Mouse (Mus musculus): ENCODE results near the gene Gm10188. TPM values are rescaled to one million over a fixed set of nuclear protein-coding genes. Genes with fewer than 3 reads are reported as not detected.
A peak's percentile ranks its signal among the peaks of the same experiment; 100 is the strongest.

The Gm10188 gene
- polyA plus RNA-seq, 1 experiment from 2014 or later: 1.1 TPM

GRCm38 (mm10) chr1:132191786-132192680 is 37.5 kb downstream of the Gm10188 start:
- Histone ChIP-seq H3K4me1 (peaks cover 60% of the 10 kb centered on the region), H3K4me2 (peak overlapping the region; percentile 76), H3K27ac (peak overlapping the region; percentile 99), H3K27me3 (peaks cover 5% of the 10 kb centered on the region; the same call in 1 of the 2 replicates), H3K9me3 (replicated peaks) (no peaks in the 10 kb centered on the region), H3K4me3 (peak overlapping the region; percentile 90), H3K9ac (peak overlapping the region; percentile 100), H3K36me3 (ENCODE audit: poor library complexity, severe bottlenecking) (peaks cover 5% of the 10 kb centered on the region; the same call in 1 of the 2 replicates)
- 1% methylated on average over 16 of the region's 16 CpGs for WGBS
- peak; percentile 57 for ATAC-seq

GRCm38 (mm10) chr1:132191093-132191785 is 38.3 kb downstream of the Gm10188 start, which contains the start of the genes Lemd1 and AC124108.1:
Gene Lemd1 (plus strand): TSS chr1:132191431.
Gene AC124108.1 (plus strand): TSS chr1:132191457.
- Histone ChIP-seq H3K36me3 (ENCODE audit: poor library complexity, severe bottlenecking) (peaks cover 5% of the 10 kb centered on the region; the same call in 1 of the 2 replicates), H3K4me3 (peak within 1 kb of the TSS; percentile 90), H3K9me3 (replicated peaks) (no peaks in the 10 kb centered on the region), H3K4me2 (peak within 1 kb of the TSS; percentile 76), H3K9ac (peak within 1 kb of the TSS; percentile 100), H3K27ac (peak within 1 kb of the TSS; percentile 99), H3K27me3 (peaks cover 5% of the 10 kb centered on the region; the same call in 1 of the 2 replicates), H3K4me1 (peaks cover 52% of the 10 kb centered on the region)
- WGBS: under 1% methylated on average over 33 of the region's 34 CpGs
- peak; percentile 14 for ATAC-seq

- Histone ChIP-seq H3K9me3 (replicated peaks) (no peaks in the 10 kb centered on the region), H3K4me2 (peak overlapping the region; percentile 76), H3K27ac (peak overlapping the region; percentile 99), H3K9ac (peak overlapping the region; percentile 100), H3K4me1 (peaks cover 46% of the 10 kb centered on the region), H3K36me3 (ENCODE audit: poor library complexity, severe bottlenecking) (peaks cover 5% of the 10 kb centered on the region; the same call in 1 of the 2 replicates), H3K4me3 (peak overlapping the region; percentile 90), H3K27me3 (peaks cover 5% of the 10 kb centered on the region; the same call in 1 of the 2 replicates)
- under 1% methylated on average over 58 of the region's 62 CpGs for WGBS
- peak; percentile 41 for ATAC-seq
Observed at GRCm38 (mm10) chr1:132190621-132191092, 38.9 kb downstream of the Gm10188 start.

GRCm38 (mm10) chr1:132190040-132190513 is 39.5 kb downstream of the Gm10188 start:
- Histone ChIP-seq H3K4me3 (peak overlapping the region; percentile 90), H3K9ac (peak overlapping the region; percentile 100), H3K9me3 (replicated peaks) (no peaks in the 10 kb centered on the region), H3K27me3 (peaks cover 5% of the 10 kb centered on the region; the same call in 1 of the 2 replicates), H3K4me2 (peak overlapping the region; percentile 76), H3K27ac (peak overlapping the region; percentile 99), H3K36me3 (ENCODE audit: poor library complexity, severe bottlenecking) (peaks cover 5% of the 10 kb centered on the region; the same call in 1 of the 2 replicates), H3K4me1 (peaks cover 40% of the 10 kb centered on the region)
- peak; percentile 84 for ATAC-seq
- WGBS: under 1% methylated on average over 45 of the region's 50 CpGs

- Histone ChIP-seq H3K36me3 (ENCODE audit: poor library complexity, severe bottlenecking) (peaks cover 5% of the 10 kb centered on the region; the same call in 1 of the 2 replicates), H3K4me3 (peak overlapping the region; percentile 90), H3K27me3 (peaks cover 5% of the 10 kb centered on the region; the same call in 1 of the 2 replicates), H3K4me2 (peak overlapping the region; percentile 76), H3K27ac (peak overlapping the region; percentile 99; the same call in 1 of the 2 replicates), H3K4me1 (peaks cover 32% of the 10 kb centered on the region), H3K9ac (peak overlapping the region; percentile 100; the same call in 1 of the 2 replicates), H3K9me3 (replicated peaks) (no peaks in the 10 kb centered on the region)
- ATAC-seq: no peak
- 41% methylated on average over 4 of the region's 4 CpGs for WGBS
Observed at GRCm38 (mm10) chr1:132189231-132189630, 40.3 kb downstream of the Gm10188 start.

- 56% methylated on average over 9 of the region's 9 CpGs for WGBS
- Histone ChIP-seq H3K9ac (no peak overlapping the region), H3K9me3 (replicated peaks) (no peaks in the 10 kb centered on the region), H3K27me3 (peaks cover 5% of the 10 kb centered on the region; the same call in 1 of the 2 replicates), H3K4me3 (no peak overlapping the region), H3K36me3 (ENCODE audit: poor library complexity, severe bottlenecking) (no peaks in the 10 kb centered on the region), H3K4me1 (peaks cover 25% of the 10 kb centered on the region), H3K27ac (no peak overlapping the region), H3K4me2 (no peak overlapping the region)
- ATAC-seq: no peak
Observed at GRCm38 (mm10) chr1:132188442-132189066, 41.0 kb downstream of the Gm10188 start.

- no peak overlapping the region for H3K4me2 ChIP-seq
- H3K9ac ChIP-seq: no peak overlapping the region
- H3K27ac ChIP-seq: no peak overlapping the region
- no peaks in the 10 kb centered on the region for H3K9me3 ChIP-seq (replicated peaks)
- 84% methylated on average over 4 of the region's 4 CpGs for WGBS
- H3K4me3 ChIP-seq: no peak overlapping the region
- H3K27me3 ChIP-seq: peaks cover 5% of the 10 kb centered on the region; the same call in 1 of the 2 replicates
- ATAC-seq: no peak
- peaks cover 7% of the 10 kb centered on the region for H3K4me1 ChIP-seq
- H3K36me3 ChIP-seq (ENCODE audit: poor library complexity, severe bottlenecking): no peaks in the 10 kb centered on the region
Observed at GRCm38 (mm10) chr1:132186303-132186702, 43.3 kb downstream of the Gm10188 start.

MicroRNAs within 50 kb of the gene (microRNA counts, 519-probe panel; counts per million panel counts)
- 5,040 counts per million, percentile 90 among the panel's probes with 10 or more counts for microRNA mmu-miR-135b

Small RNA genes within 50 kb of the gene (microRNA-seq; reads per million reads assigned to microRNA genes)
- gene Mir135b: 6,699 reads per million, percentile 92 among the genes with 10 or more reads in this experiment

Other genes starting within 250 kb of the Gm10188 start
- gene Elk4, start 222.2 kb downstream of the Gm10188 start, polyA plus RNA-seq (2015; fragmentation: Nextera tagmentation; extraction: Ambion mirVana): 13.1 and 13.2 TPM in 2 replicates
- gene Mfsd4a, start 161.7 kb downstream of the Gm10188 start, polyA plus RNA-seq (2015; fragmentation: Nextera tagmentation; extraction: Ambion mirVana): 7.8 and 8.1 TPM in 2 replicates
- 0.23 and 0.59 TPM in 2 replicates for gene Cdk18, start 90.1 kb downstream of the Gm10188 start, polyA plus RNA-seq (2015; fragmentation: Nextera tagmentation; extraction: Ambion mirVana)
- gene Lemd1, start 38.3 kb downstream of the Gm10188 start, polyA plus RNA-seq (2015; fragmentation: Nextera tagmentation; extraction: Ambion mirVana): 14.3 and 17.0 TPM in 2 replicates
- gene AC124108.1, start 38.3 kb downstream of the Gm10188 start, polyA plus RNA-seq (2015; fragmentation: Nextera tagmentation; extraction: Ambion mirVana): 3.4 and 3.9 TPM in 2 replicates
- gene Klhdc8a, start 68.9 kb upstream of the Gm10188 start, polyA plus RNA-seq (2015; fragmentation: Nextera tagmentation; extraction: Ambion mirVana): 1.2 and 1.6 TPM in 2 replicates
- 28.8 and 36.5 TPM in 2 replicates for gene Nuak2, start 86.4 kb upstream of the Gm10188 start, polyA plus RNA-seq (2015; fragmentation: Nextera tagmentation; extraction: Ambion mirVana)
- gene Tmcc2, start 161.5 kb upstream of the Gm10188 start, polyA plus RNA-seq (2015; fragmentation: Nextera tagmentation; extraction: Ambion mirVana): 16.7 and 19.7 TPM in 2 replicates
- gene Dstyk, start 187.8 kb upstream of the Gm10188 start, polyA plus RNA-seq (2015; fragmentation: Nextera tagmentation; extraction: Ambion mirVana): 10.5 and 12.5 TPM in 2 replicates
- gene Rbbp5, start 247.6 kb upstream of the Gm10188 start, polyA plus RNA-seq (2015; fragmentation: Nextera tagmentation; extraction: Ambion mirVana): 53.8 and 55.6 TPM in 2 replicates

All from forebrain, embryonic 13.5 days (tissue).